Mouse (Mus musculus) frontal cortex, postnatal 25 days (tissue): Measurements from ENCODE around the gene Fgfr1op.

ENCODE experiments used
- DNase-seq, 2 experiments: peaks; one replicate each; pipeline ENCODE4 v3.0.0; 2022; ENCODE audit warnings: low spot score in 2 of 2

Fgfr1op gene

DNA sequence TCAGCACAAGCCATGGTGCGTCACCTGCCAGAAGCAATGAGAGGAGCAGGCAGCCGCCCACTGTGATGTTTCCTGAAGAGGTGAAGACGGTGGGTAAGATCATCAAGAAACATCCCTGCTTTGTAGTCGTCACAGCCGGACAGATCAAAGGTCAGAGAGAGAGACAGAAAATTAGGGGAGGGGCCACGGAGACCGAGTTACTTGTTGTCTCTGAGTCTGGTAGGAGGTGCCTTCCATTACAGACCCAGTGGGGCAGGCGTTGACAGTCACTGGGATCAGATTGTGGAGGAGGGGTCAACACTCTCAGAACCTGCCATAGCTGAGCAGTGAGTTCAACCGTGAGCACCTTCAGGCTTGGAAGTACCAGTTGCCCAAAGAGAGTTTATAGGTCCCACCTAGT is 63.3 kb downstream of the Fgfr1op start:
- no peak for DNase-seq

DNA sequence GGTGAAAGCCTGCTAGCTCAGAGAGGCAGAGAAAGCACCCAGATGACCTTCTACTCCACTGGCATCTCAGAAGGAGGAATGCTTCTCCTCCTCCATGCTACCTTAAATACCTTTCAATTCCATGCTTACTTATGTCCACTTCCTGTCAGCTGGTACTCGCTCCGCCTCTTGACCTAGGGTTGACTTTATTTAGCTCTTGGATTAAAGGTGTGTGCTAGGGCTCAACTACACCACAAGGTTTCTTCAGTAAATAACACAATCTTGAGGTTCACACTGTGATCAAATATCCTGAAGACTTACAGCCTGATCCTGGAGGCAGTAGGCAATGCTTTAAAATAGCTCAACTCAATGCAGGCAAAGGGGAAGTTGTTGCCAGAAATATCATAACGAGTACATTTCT is 64.3 kb downstream of the Fgfr1op start:
- no peak for DNase-seq

GRCm38 (mm10) chr17:8232089-8232488 is 66.8 kb downstream of the Fgfr1op start:
- DNase-seq: no peak

DNA sequence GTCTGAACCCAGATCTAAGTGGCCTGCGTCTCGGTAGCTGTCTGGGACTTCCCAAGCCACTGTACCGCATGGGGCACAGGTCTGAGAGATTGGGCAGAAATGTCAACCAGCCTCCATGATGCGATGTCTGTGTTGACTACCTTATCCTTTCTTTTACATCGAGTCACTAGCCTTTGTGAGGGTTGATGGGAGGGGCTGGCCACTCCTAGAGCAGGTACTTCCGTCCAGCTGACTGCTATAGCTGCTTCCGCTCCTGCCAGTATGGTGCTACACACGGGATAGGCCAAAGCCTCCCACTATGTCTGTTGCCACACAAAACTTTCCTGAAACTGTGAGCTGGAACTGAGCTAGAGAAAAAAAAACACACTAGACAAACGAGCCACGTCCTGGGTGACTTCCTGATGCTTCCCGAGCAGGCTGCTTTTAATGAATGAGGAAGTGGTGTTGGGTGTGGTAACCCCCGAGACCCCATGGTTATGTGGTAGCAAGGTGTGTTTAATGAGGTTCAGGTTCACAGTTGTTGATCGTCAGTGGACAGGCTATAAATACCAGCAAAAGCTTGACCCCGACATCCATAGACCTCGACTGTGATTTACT is 68.4 kb downstream of the Fgfr1op start:
- no peak for DNase-seq

DNA sequence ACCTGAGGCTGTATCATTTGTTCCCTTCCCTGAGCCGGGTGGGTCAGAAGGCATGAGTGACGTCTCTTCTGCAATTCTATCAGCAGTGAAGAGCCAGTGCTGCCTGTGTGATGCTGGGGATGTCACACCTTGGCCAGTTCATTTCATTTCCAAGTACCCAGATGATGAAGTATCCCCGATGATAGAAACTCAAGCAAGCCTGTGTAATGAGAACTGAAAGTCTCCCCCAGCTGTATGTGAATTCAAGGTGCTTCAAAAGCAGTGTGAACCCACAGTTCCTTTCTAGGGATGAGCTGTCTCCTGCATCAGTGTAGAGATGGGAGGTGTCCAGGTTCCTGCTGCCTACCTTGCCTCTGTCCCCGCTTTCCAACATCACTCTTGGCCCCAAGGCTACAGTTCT is 69.2 kb downstream of the Fgfr1op start:
- no peak for DNase-seq

DNA sequence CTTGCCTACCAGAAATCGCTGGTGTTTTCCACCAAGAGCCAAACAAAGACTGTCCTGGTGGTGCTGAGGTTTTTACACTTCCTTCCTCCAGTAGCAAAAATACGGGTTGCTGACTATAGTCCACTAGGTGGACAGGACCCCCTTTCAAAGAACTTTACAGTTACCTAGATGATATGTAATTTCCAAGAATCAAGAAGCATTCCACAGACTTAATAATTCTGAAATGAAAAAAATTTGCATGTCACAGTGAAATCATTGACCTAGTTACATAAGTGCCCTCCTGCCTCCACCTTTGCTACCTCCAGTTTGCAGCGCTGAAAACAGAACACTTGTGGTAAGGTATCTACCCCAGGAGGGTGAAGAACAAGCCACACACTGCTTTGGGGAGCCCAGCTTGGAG is 70.4 kb downstream of the Fgfr1op start, which contains the start of gene Ccr6:
TSS of gene Ccr6 (plus strand) at position 301 of the 400 bp plus-strand sequence.
- DNase-seq: no peak

DNA sequence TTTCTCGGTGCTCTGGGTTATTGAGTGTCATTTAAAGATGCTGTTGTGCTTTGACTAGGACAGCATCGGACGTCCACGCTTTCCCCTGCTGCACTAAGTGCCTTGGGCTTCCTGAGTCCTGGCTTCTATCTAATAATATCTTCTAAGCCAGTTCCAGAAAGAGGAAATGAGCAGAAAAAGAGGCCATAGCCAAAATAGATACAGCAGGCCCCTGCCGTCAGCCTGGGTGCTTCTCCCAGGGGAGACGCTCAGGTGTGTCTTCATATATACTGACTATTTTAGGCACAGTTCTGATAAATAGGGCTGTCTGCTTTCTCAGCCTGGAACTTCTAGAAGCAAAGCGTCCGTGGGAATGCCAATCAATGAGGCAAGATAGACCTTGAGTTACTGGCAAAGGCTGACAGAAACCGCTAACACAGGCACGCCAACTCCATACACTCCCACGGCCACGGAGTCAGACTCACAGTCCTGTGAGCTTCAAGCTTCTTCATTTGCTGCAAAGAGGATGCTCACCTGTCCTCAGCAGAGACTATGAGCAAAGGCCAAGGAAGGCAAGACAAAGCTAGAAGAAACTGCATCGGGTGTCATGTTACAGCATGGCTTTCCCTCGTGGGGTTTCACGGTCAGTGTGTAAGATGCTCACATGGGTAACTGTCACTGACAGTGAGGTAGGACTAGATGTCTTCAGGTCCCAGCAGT is 72.9 kb downstream of the Fgfr1op start:
- DNase-seq: no peak

GRCm38 (mm10) chr17:8239561-8239960 is 74.3 kb downstream of the Fgfr1op start:
- DNase-seq: no peak

- DNase-seq: no peak
These were observed 75.2 kb downstream of the Fgfr1op start for GRCm38 (mm10) chr17:8240517-8240916.

DNA sequence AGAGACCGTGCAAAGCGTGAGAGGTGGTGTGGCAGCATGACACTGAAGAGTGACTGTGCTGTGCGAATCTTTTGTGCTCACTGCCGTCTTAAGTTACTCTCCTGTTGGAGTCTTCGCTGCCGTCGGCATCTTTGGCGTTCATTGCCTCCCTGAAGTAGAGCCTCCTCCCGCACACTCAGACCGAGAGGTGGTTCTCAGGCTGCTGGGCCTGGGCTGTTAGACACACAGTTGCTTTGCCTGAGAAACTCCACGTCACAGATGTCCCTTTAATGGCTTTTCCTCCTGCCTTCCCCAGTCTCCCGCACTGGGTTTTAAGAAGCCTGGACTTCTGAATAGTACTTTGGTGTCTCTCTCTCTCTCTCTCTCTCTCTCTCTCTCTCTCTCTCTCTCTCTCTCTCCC is 76.3 kb downstream of the Fgfr1op start:
- DNase-seq: no peak

DNA sequence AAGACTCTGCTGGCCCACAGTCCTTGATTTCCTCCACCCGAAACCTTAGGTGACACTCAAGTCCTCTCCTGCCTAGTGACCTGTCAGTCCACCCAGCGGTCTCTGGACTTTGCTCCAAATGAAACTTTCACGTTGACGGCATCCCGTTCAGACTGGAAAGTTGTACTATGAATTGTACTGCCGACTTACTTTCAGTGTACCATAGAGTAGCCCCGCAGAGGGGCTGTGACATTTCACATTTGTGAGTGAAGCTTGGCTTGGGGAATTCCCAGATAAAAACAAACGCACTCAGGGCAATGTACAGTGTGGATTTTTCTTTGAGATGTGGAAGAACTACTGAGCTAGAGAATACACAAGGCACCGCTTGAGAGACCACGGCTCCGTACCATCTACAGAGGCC is 76.9 kb downstream of the Fgfr1op start:
- DNase-seq: no peak

- DNase-seq: no peak
These were observed 78.8 kb downstream of the Fgfr1op start for GRCm38 (mm10) chr17:8244124-8244523.

DNA sequence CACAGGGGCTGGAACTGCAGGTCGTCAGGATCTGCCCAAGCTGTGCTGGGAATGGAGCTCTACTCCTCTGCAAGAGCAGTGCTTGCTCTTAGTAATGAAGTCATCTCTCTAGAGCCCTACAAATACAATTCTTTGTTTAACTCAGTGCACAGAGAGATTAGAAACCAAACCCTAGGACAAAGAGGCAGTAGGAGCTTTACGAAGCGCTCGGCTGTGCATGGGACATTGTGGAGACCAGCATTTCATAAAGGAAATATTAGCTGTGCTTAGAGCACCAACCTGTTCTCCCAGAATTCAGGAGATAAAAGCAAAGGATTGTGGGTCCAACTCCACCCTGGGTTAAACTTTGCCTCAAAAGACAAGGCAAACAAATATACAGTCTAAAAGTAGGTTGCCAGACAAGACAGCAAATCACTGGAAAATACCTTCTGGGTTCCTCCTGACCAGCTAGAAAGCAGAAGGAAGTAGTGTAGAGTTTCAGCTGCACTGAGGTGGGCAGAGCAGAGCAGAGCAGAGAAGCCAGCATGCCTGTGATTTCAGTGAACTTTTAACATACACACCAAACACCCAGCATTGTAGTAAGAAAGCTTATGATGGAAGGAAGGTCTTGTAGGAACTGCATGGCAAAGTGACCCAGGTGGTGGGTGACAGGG is 80.9 kb downstream of the Fgfr1op start:
- no peak for DNase-seq
